Mouse (Mus musculus): Measurements from ENCODE around the gene Ssh3.

Gene Ssh3

GRCm38 (mm10) chr19:4268566-4269361, at the start of gene Ssh3:
Gene Ssh3, minus strand, starts transcription at chr19:4269180.
- no peak for DNase-seq (ENCODE audit: low spot score in 2 of 2)

GRCm38 (mm10) chr19:4317181-4317580, 48.2 kb upstream of the Ssh3 start:
- DNase-seq (ENCODE audit: low spot score in 2 of 2): peak in 1 of 2 experiments; percentile 12

- peak; percentile 19 to 68 for DNase-seq (ENCODE audit: low spot score in 2 of 2)
These were observed 46.4 kb upstream of the Ssh3 start for GRCm38 (mm10) chr19:4315223-4315944.

- DNase-seq (ENCODE audit: low spot score in 2 of 2): peak in 1 of 2 experiments; percentile 48
These were observed 40.8 kb upstream of the Ssh3 start for GRCm38 (mm10) chr19:4309776-4310185.

GRCm38 (mm10) chr19:4309302-4309701, 40.3 kb upstream of the Ssh3 start:
- DNase-seq (ENCODE audit: low spot score in 2 of 2): no peak

- DNase-seq (ENCODE audit: low spot score in 2 of 2): peak; percentile 76 to 90
These were observed 37.2 kb upstream of the Ssh3 start, which contains the start of gene Grk2 for GRCm38 (mm10) chr19:4306190-4306577. Gene Grk2, minus strand, starts transcription at chr19:4306222.

- peak in 1 of 2 experiments; percentile 59 for DNase-seq (ENCODE audit: low spot score in 2 of 2)
These were observed 36.7 kb upstream of the Ssh3 start for GRCm38 (mm10) chr19:4305491-4306189.

GRCm38 (mm10) chr19:4304871-4305321, 35.9 kb upstream of the Ssh3 start:
- DNase-seq (ENCODE audit: low spot score in 2 of 2): no peak

- no peak for DNase-seq (ENCODE audit: low spot score in 2 of 2)
These were observed 35.4 kb upstream of the Ssh3 start for GRCm38 (mm10) chr19:4304251-4304821.

- DNase-seq (ENCODE audit: low spot score in 2 of 2): no peak
These were observed 34.6 kb upstream of the Ssh3 start for GRCm38 (mm10) chr19:4303640-4303995.

GRCm38 (mm10) chr19:4302936-4303639, 34.1 kb upstream of the Ssh3 start:
- peak in 1 of 2 experiments; percentile 71 for DNase-seq (ENCODE audit: low spot score in 2 of 2)

- DNase-seq (ENCODE audit: low spot score in 2 of 2): no peak
These were observed 33.0 kb upstream of the Ssh3 start for GRCm38 (mm10) chr19:4301735-4302651.

GRCm38 (mm10) chr19:4300852-4301734, 32.1 kb upstream of the Ssh3 start:
- no peak for DNase-seq (ENCODE audit: low spot score in 2 of 2)

GRCm38 (mm10) chr19:4300271-4300704, 31.3 kb upstream of the Ssh3 start:
- DNase-seq (ENCODE audit: low spot score in 2 of 2): no peak

GRCm38 (mm10) chr19:4299574-4300270, 30.7 kb upstream of the Ssh3 start:
- no peak for DNase-seq (ENCODE audit: low spot score in 2 of 2)

- no peak for DNase-seq (ENCODE audit: low spot score in 2 of 2)
These were observed 30.1 kb upstream of the Ssh3 start for GRCm38 (mm10) chr19:4299126-4299525.

- DNase-seq (ENCODE audit: low spot score in 2 of 2): no peak
These were observed 29.5 kb upstream of the Ssh3 start for GRCm38 (mm10) chr19:4298322-4299121.

- no peak for DNase-seq (ENCODE audit: low spot score in 2 of 2)
These were observed 28.9 kb upstream of the Ssh3 start for GRCm38 (mm10) chr19:4297851-4298250.
